Mouse (Mus musculus): Measurements from ENCODE around the gene Rgma. TPM values are rescaled to one million over a fixed set of nuclear protein-coding genes. Genes with fewer than 3 reads are reported as not detected.

Gene Rgma
- polyA plus RNA-seq, 1 experiment from 2014 or later, result 6.6 TPM

DNA sequence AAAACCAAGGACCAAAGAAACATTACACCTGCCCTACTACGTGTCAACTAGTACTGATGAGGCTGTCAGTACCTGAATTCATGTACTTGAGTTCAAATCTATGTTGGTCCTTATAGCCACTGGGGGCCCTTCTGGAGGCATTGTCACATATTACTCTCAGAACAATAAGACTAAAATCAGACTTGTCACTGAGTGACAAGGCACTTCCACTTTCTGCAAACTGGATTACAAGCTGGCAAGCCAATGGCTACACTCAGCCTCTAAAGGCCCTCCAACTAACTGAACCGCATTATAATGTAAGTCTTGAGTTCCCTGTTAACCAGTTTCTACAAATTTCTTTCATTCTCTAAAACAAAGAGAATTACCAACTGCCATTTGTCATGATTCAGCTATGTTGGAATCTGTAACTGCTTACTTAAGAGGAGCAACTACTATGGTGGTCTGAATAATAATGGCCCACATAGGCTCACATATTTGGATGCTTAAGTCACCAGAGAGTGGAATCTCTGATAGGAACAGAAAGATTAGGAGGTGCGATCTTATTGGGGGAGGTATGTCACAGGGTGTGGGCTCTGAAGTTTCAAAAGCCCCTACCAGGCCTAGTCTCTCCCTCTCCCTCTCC lies 77.0 kb downstream of the Rgma start:
- 97% methylated on average over 3 of the region's 3 CpGs for WGBS
- Histone ChIP-seq H3K4me1 (replicated peaks; ENCODE audit: insufficient read depth, low read length) (no peaks in the 10 kb centered on the region), H3K27ac (no peak overlapping the region), H3K9ac (ENCODE audit: low read depth, low read length) (no peak overlapping the region), H3K27me3 (ENCODE audit: insufficient read depth, low read length) (no peaks in the 10 kb centered on the region), H3K9me3 (replicated peaks; ENCODE audit: low read length) (no peaks in the 10 kb centered on the region), H3K4me2 (ENCODE audit: low read length) (no peak overlapping the region), H3K4me3 (replicated peaks; ENCODE audit: low read depth, low read length) (no peak overlapping the region), H3K36me3 (ENCODE audit: insufficient read depth, low read length) (peaks cover 82% of the 10 kb centered on the region)
- TF ChIP-seq CTCF (IDR thresholded peaks at IDR 0.05; ENCODE audit: low read depth), result no peak
- DNase-seq (ENCODE audit: low spot score), result peak; percentile 6
- no peak for ATAC-seq (replicated peaks; ENCODE audit: low FRiP score, low read depth)

DNA sequence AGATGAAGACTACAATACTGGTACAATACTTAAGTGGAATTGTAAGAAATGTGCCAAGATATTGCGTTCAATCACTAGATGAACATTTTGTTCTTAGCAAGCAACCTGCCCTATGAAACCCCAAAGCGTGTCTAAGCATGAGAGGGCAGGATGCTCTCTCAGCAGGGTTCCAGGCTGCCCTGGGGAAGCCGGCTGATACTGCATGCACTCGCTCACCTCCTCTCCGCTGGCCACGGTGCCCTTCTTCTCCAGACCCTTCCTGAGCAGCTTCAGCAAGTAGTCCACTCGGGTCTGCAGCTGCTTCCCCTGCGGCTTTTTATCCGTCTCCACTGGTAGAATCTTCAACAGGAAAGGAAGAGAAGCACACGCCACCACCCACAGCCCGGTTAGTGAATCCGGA lies 78.8 kb downstream of the Rgma start:
- Histone ChIP-seq H3K27ac (no peak overlapping the region), H3K9ac (ENCODE audit: low read depth, low read length) (no peak overlapping the region), H3K4me1 (replicated peaks; ENCODE audit: insufficient read depth, low read length) (no peaks in the 10 kb centered on the region), H3K9me3 (replicated peaks; ENCODE audit: low read length) (no peaks in the 10 kb centered on the region), H3K27me3 (ENCODE audit: insufficient read depth, low read length) (no peaks in the 10 kb centered on the region), H3K36me3 (ENCODE audit: insufficient read depth, low read length) (peaks cover 82% of the 10 kb centered on the region), H3K4me2 (ENCODE audit: low read length) (no peak overlapping the region), H3K4me3 (replicated peaks; ENCODE audit: low read depth, low read length) (no peak overlapping the region)
- TF ChIP-seq CTCF (IDR thresholded peaks at IDR 0.05; ENCODE audit: low read depth), result no peak
- ATAC-seq (replicated peaks; ENCODE audit: low FRiP score, low read depth), result no peak
- WGBS, result 96% methylated on average over 12 of the region's 12 CpGs
- no peak for DNase-seq (ENCODE audit: low spot score)

- H3K4me2 ChIP-seq (ENCODE audit: low read length), result no peak overlapping the region
- H3K27ac ChIP-seq, result no peak overlapping the region
- DNase-seq (ENCODE audit: low spot score) (no peak), ATAC-seq (replicated peaks; ENCODE audit: low FRiP score, low read depth) (no peak)
- no peak for TF ChIP-seq CTCF (IDR thresholded peaks at IDR 0.05; ENCODE audit: low read depth)
- no peaks in the 10 kb centered on the region for H3K4me1 ChIP-seq (replicated peaks; ENCODE audit: insufficient read depth, low read length)
- H3K9me3 ChIP-seq (replicated peaks; ENCODE audit: low read length), result no peaks in the 10 kb centered on the region
- peaks cover 79% of the 10 kb centered on the region for H3K36me3 ChIP-seq (ENCODE audit: insufficient read depth, low read length)
- H3K27me3 ChIP-seq (ENCODE audit: insufficient read depth, low read length), result no peaks in the 10 kb centered on the region
- H3K4me3 ChIP-seq (replicated peaks; ENCODE audit: low read depth, low read length), result no peak overlapping the region
- no peak overlapping the region for H3K9ac ChIP-seq (ENCODE audit: low read depth, low read length)
- WGBS, result 92% methylated on average over 2 of the region's 2 CpGs
Measured at GRCm38 (mm10) chr7:73463546-73463945, 88.2 kb downstream of the Rgma start.

- peaks cover 81% of the 10 kb centered on the region for H3K36me3 ChIP-seq (ENCODE audit: insufficient read depth, low read length)
- no peaks in the 10 kb centered on the region for H3K4me1 ChIP-seq (replicated peaks; ENCODE audit: insufficient read depth, low read length)
- no peaks in the 10 kb centered on the region for H3K9me3 ChIP-seq (replicated peaks; ENCODE audit: low read length)
- 93% methylated on average over 3 of the region's 3 CpGs for WGBS
- no peaks in the 10 kb centered on the region for H3K27me3 ChIP-seq (ENCODE audit: insufficient read depth, low read length)
- H3K4me2 ChIP-seq (ENCODE audit: low read length), result no peak overlapping the region
- no peak overlapping the region for H3K4me3 ChIP-seq (replicated peaks; ENCODE audit: low read depth, low read length)
- no peak overlapping the region for H3K9ac ChIP-seq (ENCODE audit: low read depth, low read length)
- H3K27ac ChIP-seq, result no peak overlapping the region
- no peak for TF ChIP-seq CTCF (IDR thresholded peaks at IDR 0.05; ENCODE audit: low read depth)
- ATAC-seq (replicated peaks; ENCODE audit: low FRiP score, low read depth) (no peak), DNase-seq (ENCODE audit: low spot score) (no peak)
Measured at GRCm38 (mm10) chr7:73467741-73468140, 92.4 kb downstream of the Rgma start.

Other genes with a start within 250 kb of the Rgma start
- gene Chd2, start 166.3 kb downstream of the Rgma start, polyA plus RNA-seq (2015; fragmentation: Nextera tagmentation; extraction: Ambion mirVana), result 41.6 and 44.1 TPM in 2 replicates